In genomic region chr11:44500966-44501365, GRCm38 (mm10) we compare ENCODE assay signal across 22 mouse cellular contexts. TPM values are rescaled to one million over a fixed set of nuclear protein-coding genes. Genes with fewer than 3 reads are reported as not detected.
DNase-seq lines count a peak whose midpoint lies in the region; ATAC-seq and TF ChIP-seq lines count a peak whose summit lies in the region.
"Had no signal": no experiment of that assay in that cellular context is flagged by ENCODE, and none has a peak within 500 bp of the region (broad histone marks: within the 10 kb centered on the region; RNA-seq: fewer than 3 reads in every experiment).

No protein-coding gene starts in this region.

- no peak for TF ChIP-seq CTCF in thymus, adult 2 months (IDR thresholded peaks at IDR 0.05; ENCODE audit: borderline replicate concordance, control insufficient read depth, extremely low read depth, insufficient read depth, low read length, poor library complexity)

- no peak for TF ChIP-seq POLR2A in thymus, adult 2 months (IDR thresholded peaks at IDR 0.05; ENCODE audit: control insufficient read depth, extremely low read depth, insufficient read depth, low read length, poor library complexity)

- H3K4me3 ChIP-seq in thymus, adult 2 months (ENCODE audit: control insufficient read depth, insufficient read depth, low read length): no peak overlapping the region
- H3K4me3 ChIP-seq: forebrain, embryonic 10.5 days; forebrain, embryonic 13.5 days; hindbrain, embryonic 10.5 days; hindbrain, embryonic 13.5 days had no signal

- no peak for DNase-seq in thymus, adult 2 months
- DNase-seq in thymus, postnatal 36 days: no peak
- DNase-seq in CD4-positive, CD25-positive, alpha-beta regulatory T cell, adult 2 months (ENCODE audit: low read depth, low spot score): peak; percentile 52
- DNase-seq in CD8-positive naive resting alpha-beta T cell, adult 2 months (ENCODE audit: low read depth in 2 of 2, low spot score in 2 of 2): peak; percentile 7 to 21
- DNase-seq in urinary bladder, postnatal 4 days (ENCODE audit: low spot score in 2 of 2): no peak
- DNase-seq in urinary bladder, postnatal 25 days (ENCODE audit: low spot score): no peak
- DNase-seq in left cerebral cortex, adult 8-10 months (ENCODE audit: low spot score in 2 of 2): no peak
- DNase-seq: adrenal gland, adult 2 months; adrenal gland, postnatal 14 days; cerebellum, adult 11 months; cerebellum, adult 8-10 months; cerebellum, postnatal 10 days; gastrocnemius, postnatal 10 days; gastrocnemius, postnatal 36 days; heart, postnatal 36 days had no signal

- no peaks in the 10 kb centered on the region for H3K27me3 ChIP-seq in thymus, adult 2 months (ENCODE audit: control insufficient read depth, insufficient read depth, low read length)
- H3K27me3 ChIP-seq: forebrain, embryonic 13.5 days; hindbrain, embryonic 13.5 days had no signal

- peaks cover 25% of the 10 kb centered on the region for H3K4me1 ChIP-seq in thymus, adult 2 months (replicated peaks; ENCODE audit: control insufficient read depth, insufficient read depth, low read length)
- H3K4me1 ChIP-seq: forebrain, embryonic 13.5 days; hindbrain, embryonic 13.5 days had no signal

- peak; percentile 41 for ATAC-seq in inflammation-experienced regulatory T-cells, adult 6 months
- ATAC-seq: forebrain, embryonic 13.5 days; forebrain, embryonic 16.5 days; hindbrain, embryonic 16.5 days had no signal

- no peaks in the 10 kb centered on the region for H3K36me3 ChIP-seq in thymus, adult 2 months (ENCODE audit: control insufficient read depth, insufficient read depth, low read length)
- H3K36me3 ChIP-seq: forebrain, embryonic 10.5 days; hindbrain, embryonic 10.5 days; hindbrain, embryonic 13.5 days had no signal

- WGBS in thymus, adult 2 months: 67% methylated on average over 7 of the region's 7 CpGs

- H3K27ac ChIP-seq in thymus, adult 2 months (ENCODE audit: control insufficient read depth, insufficient read depth, low read length): peak overlapping the region; percentile 37; the same call in 1 of the 2 replicates
- H3K27ac ChIP-seq: forebrain, embryonic 10.5 days; forebrain, embryonic 13.5 days; hindbrain, embryonic 10.5 days; hindbrain, embryonic 13.5 days had no signal

RNA-seq across cellular contexts. Expression of gene Rnf145, which starts 17.8 kb away (rescaled TPM):
- 361 and 669 TPM in 2 replicates for polyA plus RNA-seq in thymus, adult 2 months (2012; rRNA removed)
- 10 to 100 TPM; 49.3 to 67.5 (median 63.5) TPM for polyA plus RNA-seq in inflammation-experienced regulatory T-cells, adult 6 months (2017; shearing (Covaris generic))
- 100 to 1,000 TPM in 1 of 4 experiments, 10 to 100 TPM in 3; 88.8 to 104 (median 97.9) TPM for total RNA-seq in left cerebral cortex, adult 8-10 months (2022)

RNA-seq across cellular contexts. Expression of gene Ublcp1, which starts 30.7 kb away (rescaled TPM):
- polyA plus RNA-seq in thymus, adult 2 months (2012; rRNA removed): 10.1 and 10.7 TPM in 2 replicates
- polyA plus RNA-seq in inflammation-experienced regulatory T-cells, adult 6 months (2017; shearing (Covaris generic)): 10 to 100 TPM; 41.8 to 44.1 (median 43.3) TPM
- total RNA-seq in left cerebral cortex, adult 8-10 months (2022): 10 to 100 TPM; 41.4 to 67.4 (median 54.8) TPM

Comparison
In these comparisons a context has a peak if more than half of its experiments do, and no peak if none do; other contexts are left out.
1. DNase-seq: peak in CD4-positive, CD25-positive, alpha-beta regulatory T cell, adult 2 months (single experiment) and CD8-positive naive resting alpha-beta T cell, adult 2 months (2 of 2); none in thymus, adult 2 months (single experiment), thymus, postnatal 36 days (0 of 2), urinary bladder, postnatal 4 days (0 of 2), urinary bladder, postnatal 25 days (single experiment) and left cerebral cortex, adult 8-10 months (0 of 2).